Mouse (Mus musculus) adrenal gland, postnatal 36 days (tissue): Measurements from ENCODE around the gene Tecpr1. TPM values are rescaled to one million over a fixed set of nuclear protein-coding genes. Genes with fewer than 3 reads are reported as not detected.

Experiments used
- DNase-seq, 2 experiments: peaks; one replicate each; pipeline ENCODE4 v3.0.0; 2021; ENCODE audit warnings: mixed read lengths in 1 of 2
- long read RNA-seq, 2 experiments: library from polyadenylated mRNA; stranded (forward); transcript quantifications; one replicate each; pipeline ENCODE4 v2.0.0; 2021; ENCODE audit warnings: borderline sequencing depth in 2 of 2
- total RNA-seq, 2 experiments: library from RNA; stranded (reverse); gene quantifications; 2 replicates each; pipeline ENCODE4 v1.2.3; 2021

Tecpr1 gene
- total RNA-seq = 100 to 1,000 TPM in 1 of 2 experiments, 10 to 100 TPM in 1; 92.8 to 111 TPM
- long read RNA-seq, experiment 1, full-length matches to known transcripts = 39 of 90 reads
- long read RNA-seq, experiment 1, partial matches to known transcripts = 31 of 90 reads
- long read RNA-seq, experiment 1, other reads (novel, unspliced or antisense) = 20 of 90 reads
- long read RNA-seq, experiment 2, full-length matches to known transcripts = 25 of 48 reads
- long read RNA-seq, experiment 2, partial matches to known transcripts = 15 of 48 reads
- long read RNA-seq, experiment 2, other reads (novel, unspliced or antisense) = 8 of 48 reads

DNA sequence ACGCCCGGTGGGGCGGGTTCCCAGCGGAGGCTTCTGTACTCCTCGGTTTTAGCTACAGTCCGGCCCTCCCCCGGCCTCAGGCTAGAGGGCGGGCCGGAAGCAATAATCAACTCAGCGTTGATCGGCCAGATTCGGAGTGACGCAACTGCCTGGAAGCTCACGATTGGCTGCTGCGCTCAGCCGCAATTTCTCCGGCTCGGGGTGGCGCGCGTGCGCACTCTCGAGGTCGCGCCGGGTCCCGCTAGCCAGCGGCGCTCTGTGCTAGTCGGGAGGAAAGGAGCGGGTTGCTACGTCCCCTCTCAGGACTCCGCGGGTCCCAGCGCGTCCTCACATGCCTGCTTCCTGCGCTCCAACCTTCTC lies at the start of gene Tecpr1:
Gene Tecpr1, minus strand, starts transcription at position 113 of the 360 bp plus-strand sequence.
- DNase-seq = peak; percentile 97 to 98

DNA sequence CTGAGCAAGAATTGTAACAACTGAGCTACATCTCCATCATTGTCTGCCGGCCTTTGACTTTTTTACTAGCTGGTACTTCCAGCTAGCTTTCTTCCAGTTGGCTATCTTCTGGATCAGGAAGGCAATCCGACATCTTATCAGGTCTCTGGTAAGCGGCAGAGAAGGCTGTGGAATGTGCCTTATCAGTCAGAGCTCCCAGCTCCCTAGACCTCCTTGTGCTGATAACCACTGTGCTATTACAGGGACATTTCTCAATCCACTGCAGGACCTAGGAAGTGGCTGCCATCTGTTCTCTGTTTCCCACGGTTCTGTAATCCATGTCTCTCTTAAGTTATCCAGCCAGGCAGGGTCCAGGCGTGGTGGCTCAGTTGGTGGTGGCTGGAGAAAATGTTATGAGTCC lies 48.4 kb upstream of the Tecpr1 start:
- DNase-seq = no peak

DNA sequence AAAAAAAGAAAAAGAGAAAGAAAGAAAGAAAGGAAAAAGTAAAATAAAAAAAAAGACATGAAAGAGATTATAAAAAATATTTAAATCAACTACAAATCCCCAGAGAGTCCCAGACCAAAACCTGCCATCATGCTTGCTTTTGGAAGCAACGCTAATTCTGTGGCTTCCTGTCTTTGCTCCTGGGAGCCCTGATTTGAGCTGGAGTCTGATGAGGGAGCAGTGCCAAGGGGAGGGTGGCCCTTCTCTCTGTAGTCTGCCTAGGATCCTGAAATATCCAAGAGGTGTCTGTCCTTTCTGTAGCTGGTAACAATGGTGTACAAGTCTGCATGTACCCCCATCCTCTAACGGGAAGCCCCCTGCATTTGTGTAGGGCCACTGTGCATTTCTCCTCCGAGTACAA lies 47.7 kb upstream of the Tecpr1 start:
- DNase-seq = no peak

DNA sequence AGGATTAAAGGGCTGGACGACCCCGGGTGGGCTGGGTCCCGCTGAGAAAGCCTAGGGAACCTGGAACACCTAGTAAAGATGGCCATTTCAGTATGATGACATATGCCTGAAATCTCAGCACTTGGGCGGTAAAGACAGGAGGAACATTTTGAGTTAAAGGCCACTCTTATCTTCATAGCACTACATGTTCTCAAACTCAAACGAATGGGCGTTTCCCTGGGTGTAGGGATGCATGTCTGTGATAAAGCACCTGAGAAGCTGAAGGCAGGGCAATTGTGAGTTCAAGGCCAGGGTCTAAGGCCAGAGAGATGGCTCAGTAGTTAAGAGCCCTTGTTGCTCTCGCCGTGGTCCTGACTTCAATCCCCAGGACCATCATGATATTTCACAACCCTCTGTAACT lies 47.0 kb upstream of the Tecpr1 start:
- DNase-seq = no peak

DNA sequence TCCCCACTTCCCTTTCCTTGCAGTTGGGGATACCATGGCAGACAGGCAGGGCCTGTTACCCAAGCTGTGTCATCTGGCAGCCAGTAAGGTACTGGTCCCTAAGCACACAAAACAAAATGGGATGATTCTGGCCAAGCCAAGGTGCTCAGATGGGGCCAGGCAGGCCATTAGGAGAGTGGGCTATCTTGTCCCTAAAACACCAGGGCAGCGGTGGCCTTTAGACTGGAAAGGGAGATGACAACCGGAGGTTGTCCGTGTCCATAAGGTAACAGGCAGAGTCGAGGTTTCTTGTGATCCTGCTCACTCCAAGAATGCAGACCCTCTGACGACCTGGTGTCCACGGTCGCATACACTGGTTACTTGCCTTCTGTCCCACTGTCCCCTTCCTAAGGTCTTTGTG lies 46.5 kb upstream of the Tecpr1 start:
- no peak for DNase-seq

DNA sequence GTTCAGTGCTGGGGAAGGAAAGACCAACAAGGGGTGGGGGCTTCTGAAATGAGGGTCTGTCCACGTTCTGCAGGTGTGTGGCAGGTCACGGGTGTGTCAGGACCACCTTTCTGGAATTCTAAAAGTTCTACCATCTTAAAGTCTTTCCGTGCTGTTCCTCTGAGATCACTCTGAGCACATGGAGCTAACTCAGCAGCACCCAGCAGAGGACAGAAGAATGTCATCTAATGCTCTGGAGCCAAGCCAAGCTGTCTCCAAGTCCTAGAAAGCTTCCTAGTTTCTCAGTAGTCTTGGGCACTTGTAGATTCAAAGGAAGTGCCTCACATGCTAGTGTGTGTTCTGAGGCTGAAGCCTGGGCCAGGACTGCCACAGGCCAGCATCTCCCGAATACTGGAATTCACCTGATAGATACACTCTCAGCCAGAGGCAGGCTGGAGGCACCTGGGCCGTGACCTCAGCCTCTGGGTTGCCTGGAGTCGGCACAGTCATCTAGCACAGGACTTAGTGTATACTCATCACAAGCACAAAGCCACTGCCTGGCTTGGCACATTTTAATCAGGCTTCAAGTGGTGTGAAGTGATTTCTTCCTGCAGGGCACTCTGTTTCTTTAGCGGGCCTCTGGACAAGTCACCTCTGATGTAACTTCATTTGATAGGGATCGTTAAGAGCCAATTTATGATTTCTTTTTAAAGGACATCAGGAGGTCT lies 44.3 kb upstream of the Tecpr1 start:
- peak; percentile 68 to 77 for DNase-seq

DNA sequence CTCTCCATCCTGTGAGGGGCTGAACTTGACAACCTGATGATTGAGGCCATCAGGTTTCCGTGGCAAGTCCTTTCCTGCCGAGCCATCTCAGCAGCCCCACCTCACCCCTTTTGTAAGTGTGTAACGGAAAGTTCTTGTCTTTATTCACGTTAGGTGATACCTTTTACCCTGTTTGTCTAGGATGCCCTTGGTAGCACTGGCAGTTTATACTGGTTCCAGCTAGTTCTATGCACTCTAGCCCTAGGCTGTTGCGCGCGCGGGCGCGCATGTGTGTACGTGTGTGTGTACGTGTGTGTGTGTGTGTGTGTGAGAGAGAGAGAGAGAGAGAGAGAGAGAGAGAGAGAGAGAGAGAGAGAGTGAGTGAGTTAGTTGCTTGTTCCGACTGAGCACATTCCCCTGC lies 40.1 kb upstream of the Tecpr1 start:
- DNase-seq = no peak

DNA sequence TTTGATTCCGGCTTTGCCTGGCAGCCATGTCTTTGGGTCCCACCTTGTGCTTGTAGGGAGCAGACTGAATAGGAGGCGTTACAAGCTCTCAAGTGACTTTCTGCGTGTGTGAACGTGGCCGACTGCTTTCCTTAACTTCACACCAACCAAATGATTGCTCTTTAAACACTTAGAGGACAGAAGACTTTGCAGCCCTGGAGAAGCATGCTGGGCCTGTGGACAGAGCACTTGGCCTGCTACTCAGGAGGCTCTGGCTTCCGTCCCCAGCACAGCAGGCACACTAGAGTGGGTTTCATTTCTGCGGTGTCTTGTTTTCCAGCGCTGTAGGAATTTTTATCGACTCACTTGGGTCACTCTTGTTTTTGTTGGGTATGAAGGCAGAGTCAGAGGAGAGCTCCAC lies 39.7 kb upstream of the Tecpr1 start:
- DNase-seq = no peak

DNA sequence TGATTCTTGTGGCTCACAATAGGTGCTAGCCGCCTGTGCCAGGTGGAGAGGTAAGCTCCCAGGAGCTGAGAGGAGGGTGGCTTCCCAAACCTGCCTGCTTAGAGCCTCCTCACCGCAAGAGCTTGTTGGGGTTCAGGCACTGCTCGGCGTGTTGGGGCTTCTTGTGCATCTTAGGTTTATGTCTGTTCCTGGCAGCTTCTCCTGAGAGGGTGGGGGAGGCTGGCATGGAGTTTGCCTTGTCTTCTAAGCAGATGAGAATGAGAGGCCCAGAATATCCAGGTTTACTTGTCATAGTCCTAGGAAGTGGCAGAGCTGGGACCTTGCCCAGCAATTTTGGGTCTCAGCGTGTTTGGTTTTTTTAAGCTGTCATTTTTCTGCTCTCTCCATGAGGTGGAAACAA lies 38.4 kb upstream of the Tecpr1 start:
- no peak for DNase-seq

DNA sequence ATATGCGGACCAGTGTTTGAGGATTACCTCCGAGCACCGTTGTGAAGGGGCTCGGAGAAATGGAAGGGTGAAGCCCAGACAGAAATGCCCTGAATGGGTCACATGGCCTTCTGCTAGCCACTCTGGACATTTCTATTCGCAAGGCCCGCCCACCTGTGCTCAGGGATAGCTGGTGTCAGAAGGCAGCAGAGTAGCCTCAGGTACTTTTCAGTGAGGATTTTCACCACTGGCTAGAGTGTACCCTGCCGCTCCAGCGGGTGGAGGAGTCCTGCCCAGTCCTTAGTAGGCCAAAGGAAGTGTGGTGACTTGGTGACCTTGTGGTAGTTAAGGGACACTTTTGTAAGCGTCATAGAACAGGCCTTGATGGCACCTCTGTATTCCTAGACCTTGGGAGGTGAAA lies 37.9 kb upstream of the Tecpr1 start:
- peak in 1 of 2 experiments; percentile 36 for DNase-seq

DNA sequence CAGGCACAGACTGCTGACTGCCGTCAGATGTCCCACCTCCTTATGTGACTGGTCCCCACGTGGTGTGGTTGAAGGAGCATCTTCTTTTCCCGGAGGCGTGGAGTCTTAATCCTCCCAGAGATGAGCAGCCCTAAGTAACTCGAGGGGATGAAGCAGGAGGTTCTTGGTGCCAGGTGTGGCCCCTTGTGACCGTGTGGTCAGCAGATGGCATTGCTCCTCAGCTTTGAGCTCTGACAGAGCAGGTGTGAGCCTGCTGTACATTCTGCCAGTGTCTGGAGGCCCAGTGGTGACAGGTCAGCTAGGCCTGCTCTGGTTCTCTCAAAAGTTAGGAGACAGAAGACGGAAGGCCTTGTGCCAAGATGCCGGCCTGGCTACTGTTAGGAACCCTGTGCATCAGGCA lies 37.0 kb upstream of the Tecpr1 start:
- no peak for DNase-seq

DNA sequence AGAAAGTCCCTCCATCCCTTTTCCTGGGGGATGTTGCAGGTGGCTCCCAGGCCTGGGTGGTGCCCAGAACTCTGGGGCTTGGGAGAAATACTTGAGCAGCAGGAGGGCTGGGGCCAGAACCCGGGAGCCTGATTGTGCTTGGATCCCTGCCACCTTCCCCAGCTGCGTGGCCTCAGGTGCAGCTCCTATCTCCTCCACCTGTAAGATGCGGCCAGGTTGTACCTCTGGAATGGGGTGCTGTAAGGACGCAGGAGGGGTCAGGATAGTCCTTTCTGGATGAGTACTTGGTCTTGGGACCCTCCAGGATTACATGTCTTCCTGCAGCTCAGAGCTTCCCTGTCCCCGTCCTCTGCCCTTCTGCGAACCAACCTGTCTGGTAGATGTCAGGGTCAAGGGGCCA lies 35.8 kb upstream of the Tecpr1 start:
- DNase-seq = no peak

DNA sequence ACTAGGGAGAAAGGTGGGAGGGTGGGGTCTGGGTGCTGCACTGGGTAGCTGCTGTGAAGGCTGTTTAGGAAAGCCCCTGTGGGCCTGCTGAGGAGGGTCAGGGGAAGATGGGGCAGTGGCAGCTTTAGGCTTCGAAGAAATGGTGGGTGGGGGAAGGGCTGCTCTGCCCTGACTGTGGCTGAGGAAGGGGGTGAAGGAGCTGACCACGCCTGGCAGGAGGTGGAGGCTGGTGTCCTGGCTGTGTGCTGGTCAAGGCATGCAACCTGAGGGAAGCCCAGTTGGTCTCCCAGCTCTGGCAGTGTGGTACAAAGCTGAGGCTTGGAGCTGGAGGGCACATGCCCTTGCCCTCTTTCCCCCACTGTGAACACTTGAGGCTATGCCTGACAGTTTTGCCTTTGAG lies 35.3 kb upstream of the Tecpr1 start:
- DNase-seq = peak in 1 of 2 experiments; percentile 41

DNA sequence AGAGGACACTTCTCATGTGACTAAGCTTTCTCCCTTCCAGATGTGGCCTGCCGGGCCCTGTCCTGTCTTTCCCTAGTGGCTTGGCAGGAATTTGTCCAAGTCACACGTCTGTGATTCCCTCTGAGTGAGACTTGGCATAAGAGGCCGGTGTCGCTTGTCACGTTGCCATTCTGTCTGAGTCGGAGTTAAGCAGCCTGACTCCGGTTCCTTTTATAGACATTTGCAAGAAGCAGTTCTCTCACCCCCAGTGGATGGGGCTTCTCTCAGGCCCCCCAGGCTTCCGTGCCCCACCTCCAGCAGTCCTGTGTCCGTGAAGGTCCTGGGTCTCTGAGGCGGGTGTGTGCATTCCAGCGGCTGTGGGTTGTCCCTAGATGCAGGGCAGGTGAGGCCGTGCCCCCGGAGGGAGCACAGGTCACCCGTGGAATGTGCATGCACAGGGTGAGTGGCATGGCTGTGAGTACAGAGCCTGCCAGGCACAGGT lies 34.8 kb upstream of the Tecpr1 start:
- peak; percentile 77 for DNase-seq

DNA sequence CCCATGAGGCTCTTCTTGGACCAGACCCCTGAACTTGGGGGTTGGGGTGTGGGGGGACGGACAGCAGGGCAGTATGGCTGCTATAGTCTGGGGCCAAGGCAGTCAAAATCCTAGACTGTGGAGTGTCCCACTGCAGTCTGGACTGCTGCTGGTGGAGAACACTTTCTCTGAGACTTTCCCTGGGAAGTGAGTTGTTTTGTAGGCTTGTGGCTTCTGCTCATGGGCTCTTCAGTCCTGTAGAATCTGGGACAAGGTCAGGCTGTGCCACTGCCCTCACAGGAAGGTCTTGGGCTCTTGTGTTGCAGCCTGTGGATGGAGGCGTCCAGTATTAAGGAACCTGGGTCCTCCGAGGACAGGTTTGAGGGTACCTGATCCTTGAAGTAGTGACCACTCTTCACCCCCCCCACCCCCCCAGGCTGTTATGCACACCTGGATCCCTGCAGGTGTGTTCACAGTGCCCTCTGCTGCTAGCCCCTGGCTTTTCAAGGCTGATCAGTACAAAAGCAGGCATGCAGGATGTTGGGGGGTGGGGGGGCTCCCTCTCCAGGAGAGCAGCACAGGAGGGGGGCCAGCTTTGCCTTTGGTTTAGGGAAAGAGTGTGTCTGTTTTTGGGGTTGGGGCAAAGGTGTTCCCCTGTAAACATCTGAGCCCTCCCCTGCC lies 34.2 kb upstream of the Tecpr1 start:
- peak; percentile 61 to 62 for DNase-seq

DNA sequence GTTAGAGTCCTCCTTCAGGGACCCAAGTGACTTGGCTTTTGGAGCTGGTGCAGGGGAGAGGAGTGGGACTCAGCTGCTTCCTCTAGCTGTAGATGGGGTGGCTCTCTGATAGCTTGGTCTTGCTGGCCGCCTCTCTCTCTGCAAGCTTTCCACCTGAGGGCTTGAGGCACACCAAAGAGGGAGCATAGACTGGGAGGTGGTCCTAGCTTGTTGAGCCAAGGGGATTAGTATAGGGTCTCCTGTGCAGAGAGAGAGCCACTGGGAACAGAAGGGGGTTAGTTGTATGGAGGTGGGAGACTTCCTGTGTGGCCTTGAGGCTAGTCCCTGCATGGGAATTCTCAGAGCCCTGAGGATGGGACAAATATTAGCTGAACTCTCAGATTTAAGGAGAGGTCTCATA lies 33.5 kb upstream of the Tecpr1 start:
- no peak for DNase-seq

DNA sequence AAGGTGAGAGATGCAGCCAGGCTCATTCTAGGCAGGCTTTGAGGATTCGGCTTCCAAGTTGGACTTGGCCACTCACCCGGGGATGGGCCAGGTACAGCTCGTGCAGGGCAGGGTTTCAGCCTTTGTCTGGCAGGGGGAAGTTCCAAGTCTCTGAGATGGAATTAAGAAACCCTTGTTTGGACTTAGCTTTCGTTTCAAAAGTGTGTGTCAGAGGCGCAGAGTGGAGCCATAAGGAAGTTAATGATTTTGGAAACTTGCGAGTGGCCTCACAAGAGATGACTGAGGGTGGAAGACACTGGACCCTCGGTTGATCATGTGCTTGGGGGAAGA lies 33.1 kb upstream of the Tecpr1 start:
- DNase-seq = no peak

DNA sequence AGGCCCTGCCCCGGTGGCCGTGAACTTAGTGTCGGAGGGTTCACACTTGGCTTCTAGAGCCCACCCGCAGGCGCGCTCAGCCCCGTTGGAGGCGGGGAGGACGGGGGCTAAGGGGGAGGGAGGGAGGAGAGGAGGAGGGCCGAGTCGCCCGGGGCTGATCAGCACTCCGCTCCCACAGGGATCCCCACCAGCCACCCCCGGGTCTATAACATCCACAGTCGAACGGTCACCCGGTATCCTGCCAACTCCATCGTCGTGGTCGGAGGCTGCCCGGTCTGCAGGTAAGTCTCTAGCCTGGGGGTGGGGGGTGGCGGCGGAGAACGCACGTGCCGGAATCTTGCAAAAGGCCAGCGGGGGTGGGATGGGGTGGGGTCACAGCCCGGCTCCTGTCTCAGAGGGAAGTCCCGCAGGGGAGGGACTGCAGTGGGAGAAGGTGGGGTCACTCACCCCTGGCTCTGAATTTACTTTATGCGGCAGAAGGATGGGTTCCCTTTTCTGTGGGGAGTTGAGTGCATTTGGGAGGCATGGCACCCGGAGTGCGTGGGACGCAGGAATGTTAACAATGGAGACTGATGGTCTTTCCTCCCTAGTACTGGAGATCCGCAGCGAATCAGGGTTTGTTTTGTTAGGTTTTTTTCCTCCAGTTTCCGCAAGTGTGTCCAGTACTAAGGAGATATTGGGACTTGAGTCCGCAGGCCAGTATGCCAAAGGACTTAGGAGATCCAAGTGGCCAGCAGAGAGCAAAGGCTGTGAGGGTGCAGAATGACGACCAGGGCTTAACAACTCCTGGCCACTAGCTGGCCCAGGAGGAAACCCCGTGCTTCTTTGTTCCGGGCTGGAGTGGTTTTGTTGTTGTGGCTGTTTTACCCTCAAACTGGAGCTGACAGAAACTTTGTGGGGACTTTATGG lies 32.5 kb upstream of the Tecpr1 start:
- peak; percentile 54 to 66 for DNase-seq

DNA sequence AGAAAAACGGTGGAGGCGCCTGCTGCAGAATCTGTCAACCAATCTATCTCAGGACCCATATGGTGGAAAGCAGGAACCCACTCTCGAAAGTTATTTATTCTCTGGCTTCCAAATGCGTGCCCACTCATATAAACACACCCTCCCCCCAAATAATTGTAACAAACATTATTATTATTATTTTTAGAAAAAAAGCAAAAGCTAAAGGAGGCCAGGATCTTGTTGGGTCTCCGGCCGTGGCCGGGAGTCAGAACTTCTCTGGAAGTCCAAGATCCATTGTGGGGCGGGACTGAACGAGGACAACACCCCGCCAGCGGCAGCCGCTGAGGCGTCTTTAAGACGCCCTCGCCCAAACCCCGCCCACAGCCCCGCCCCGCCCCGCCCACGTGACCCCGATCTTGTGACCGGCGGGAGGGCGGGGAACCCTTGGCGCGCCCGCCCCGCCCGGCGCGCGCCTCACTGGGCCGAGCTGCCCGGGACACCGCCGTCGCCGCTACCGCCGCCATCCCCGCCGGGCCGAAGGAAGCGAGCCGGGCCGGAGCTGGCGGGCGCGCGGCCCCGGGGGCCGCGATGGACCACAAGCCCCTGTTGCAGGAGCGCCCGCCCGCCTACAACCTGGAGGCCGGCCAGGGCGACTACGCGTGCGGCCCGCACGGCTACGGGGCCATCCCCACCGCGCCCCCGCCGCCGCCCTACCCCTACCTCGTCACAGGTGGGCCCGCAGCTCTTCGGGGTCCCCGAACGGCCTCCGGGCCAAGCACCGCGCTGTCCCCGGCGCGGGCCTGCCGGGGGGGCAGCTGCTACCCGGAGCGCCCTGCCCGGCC lies 31.6 kb upstream of the Tecpr1 start:
- peak; percentile 88 to 92 for DNase-seq

DNA sequence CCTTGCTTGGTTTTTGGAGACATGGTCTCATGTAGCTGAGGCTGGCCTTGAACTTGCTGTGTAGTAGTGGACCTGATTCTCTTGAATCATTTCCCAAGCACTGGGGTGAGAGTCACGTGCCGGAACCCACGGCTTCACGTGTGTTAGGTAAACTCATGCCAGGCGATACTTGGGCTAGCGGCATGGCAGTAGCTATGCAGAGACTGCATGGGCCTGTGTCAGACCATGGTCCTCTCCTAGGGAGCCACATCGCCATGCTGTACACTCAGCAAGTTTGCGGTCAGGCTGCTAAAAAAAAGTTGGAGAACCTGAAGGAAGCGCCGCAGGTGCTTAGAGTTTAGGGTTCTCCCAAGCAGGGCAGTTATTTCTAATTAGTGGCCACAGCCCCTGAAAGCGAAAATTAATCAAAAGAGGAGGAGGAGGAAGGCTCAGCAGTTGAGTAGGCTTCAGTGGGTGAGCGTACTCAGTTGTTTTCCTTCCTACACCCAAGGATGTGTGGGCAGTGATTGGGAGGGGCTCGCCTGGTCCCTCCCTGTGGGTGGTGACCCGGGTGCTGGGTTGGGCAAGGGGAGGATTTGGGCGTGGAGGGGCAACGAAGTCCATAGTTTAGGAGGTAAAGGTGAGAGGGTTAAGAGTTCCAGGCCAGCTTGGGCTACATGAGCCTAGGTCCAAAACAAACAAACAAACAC lies 30.9 kb upstream of the Tecpr1 start:
- DNase-seq = peak; percentile 90 to 91

DNA sequence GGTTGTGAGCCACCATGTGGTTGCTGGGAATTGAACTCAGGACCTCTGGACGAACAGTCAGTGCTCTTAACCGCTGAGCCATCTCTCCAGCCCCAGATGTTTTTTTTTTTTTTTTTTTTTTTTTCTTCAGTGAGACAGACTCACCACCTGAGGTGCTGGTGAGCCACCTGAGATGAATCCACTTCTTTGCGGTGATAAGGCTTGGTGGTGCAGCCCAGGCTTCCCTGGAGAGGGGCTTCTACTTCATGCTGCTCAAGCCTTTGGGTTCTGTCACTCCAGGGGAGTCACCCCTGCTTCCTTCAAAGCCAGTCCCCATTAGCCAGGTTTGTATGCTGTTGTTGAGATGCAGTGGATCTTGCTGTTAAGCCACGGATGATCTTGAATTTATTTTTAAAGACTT lies 29.8 kb upstream of the Tecpr1 start:
- no peak for DNase-seq
